Mouse (Mus musculus): ENCODE measurements around the gene Usf2. TPM values are rescaled to one million over a fixed set of nuclear protein-coding genes. Genes with fewer than 3 reads are reported as not detected.

The Usf2 gene
- total and polyA plus RNA-seq, 3 experiments = 42.0 to 103 (median 47.0) TPM

GRCm38 (mm10) chr7:30953459-30953858 lies 3.1 kb downstream of the Usf2 start:
- Histone ChIP-seq H3K4me2 (ENCODE audit: insufficient read depth, low read depth, poor library complexity, severe bottlenecking) (no peak overlapping the region), H3K27ac (ENCODE audit: insufficient read depth, low read depth) (peak overlapping the region; percentile 7; the same call in 1 of the 2 replicates), H3K27me3 (replicated peaks) (no peaks in the 10 kb centered on the region), H3K4me1 (ENCODE audit: control insufficient read depth in 1 of 2, insufficient read depth in 2 of 2) (peaks cover 20 to 46% of the 10 kb centered on the region in 2 experiments), H3K4me3 (replicated peaks in 1 of 3; ENCODE audit: low read depth in 2 of 3, low read length in 2 of 3, poor library complexity in 1 of 3) (no peak overlapping the region), H3K36me3 (replicated peaks in 1 of 2; ENCODE audit: control insufficient read depth in 1 of 2, insufficient read depth in 1 of 2, low read length in 1 of 2) (peaks cover 48 to 70% of the 10 kb centered on the region in 2 experiments), H3K9ac (ENCODE audit: insufficient read depth, low read depth) (no peak overlapping the region), H3K79me2 (replicated peaks; ENCODE audit: control insufficient read depth, extremely low read depth, insufficient read depth, poor library complexity, severe bottlenecking) (no peaks in the 10 kb centered on the region; the same call in 1 of the 2 replicates), H3K9me3 (replicated peaks; ENCODE audit: low read length) (no peaks in the 10 kb centered on the region)
- in situ Hi-C loops (cut with MboI; ENCODE audit: low pct_ligation_motif_present, low pct_unique_long_range_greater_than_20kb, low sequenced_read_pairs) (no loop called here), dilution Hi-C loops (cut with MboI; ENCODE audit: extremely low pct_ligation_motif_present, extremely low pct_unique_long_range_greater_than_20kb, low sequenced_read_pairs) (no loop called here)
- TF ChIP-seq MEF2A (IDR thresholded peaks at IDR 0.05; ENCODE audit: borderline replicate concordance, low read depth, low read length) (no peak), TBP (conservative IDR thresholded peaks at IDR 0.05; ENCODE audit: low read depth, low read length) (0 out of 2 replicates have a peak, but pooled peaks have one; percentile 17), HCFC1 (IDR thresholded peaks at IDR 0.05; ENCODE audit: low read depth, low read length) (no peak), JUND (conservative IDR thresholded peaks at IDR 0.05; ENCODE audit: low read depth, low read length) (no peak), CHD1 (IDR thresholded peaks at IDR 0.05; ENCODE audit: low read depth, low read length) (no peak), USF2 (conservative IDR thresholded peaks at IDR 0.05; ENCODE audit: low read depth, low read length) (no peak), USF1 (IDR thresholded peaks at IDR 0.05; ENCODE audit: low read depth, low read length) (no peak), ELF1 (IDR thresholded peaks at IDR 0.05; ENCODE audit: low read depth, low read length) (no peak), POLR2A (IDR thresholded peaks at IDR 0.05; ENCODE audit: low read depth, low read length) (no peak), MXI1 (IDR thresholded peaks at IDR 0.05; ENCODE audit: low read depth, low read length) (no peak), ZMIZ1 (IDR thresholded peaks at IDR 0.05; ENCODE audit: low read depth, low read length) (no peak), ZNF384 (IDR thresholded peaks at IDR 0.05; ENCODE audit: low read depth, low read length) (no peak), KAT2A (IDR thresholded peaks at IDR 0.05; ENCODE audit: insufficient replicate concordance, low read length) (no peak), MAFK (IDR thresholded peaks at IDR 0.05; ENCODE audit: insufficient replicate concordance, low read length) (no peak), EP300 (IDR thresholded peaks at IDR 0.05; ENCODE audit: low read length) (no peak), MAX (IDR thresholded peaks at IDR 0.05; ENCODE audit: low read length) (no peak), UBTF (IDR thresholded peaks at IDR 0.05; ENCODE audit: low read depth, low read length) (0 out of 2 replicates have a peak, but pooled peaks have one; percentile 39)
- peak; percentile 39 for DNase-seq (ENCODE audit: extremely low read depth)

GRCm38 (mm10) chr7:30952441-30953265 lies 4.0 kb downstream of the Usf2 start:
- Histone ChIP-seq H3K79me2 (replicated peaks; ENCODE audit: control insufficient read depth, extremely low read depth, insufficient read depth, poor library complexity, severe bottlenecking) (no peaks in the 10 kb centered on the region; the same call in 1 of the 2 replicates), H3K4me1 (ENCODE audit: control insufficient read depth in 1 of 2, insufficient read depth in 2 of 2) (peaks cover 15 to 38% of the 10 kb centered on the region in 2 experiments), H3K9ac (ENCODE audit: insufficient read depth, low read depth) (no peak overlapping the region), H3K36me3 (replicated peaks in 1 of 2; ENCODE audit: control insufficient read depth in 1 of 2, insufficient read depth in 1 of 2, low read length in 1 of 2) (peaks cover 52 to 67% of the 10 kb centered on the region in 2 experiments), H3K4me2 (ENCODE audit: insufficient read depth, low read depth, poor library complexity, severe bottlenecking) (no peak overlapping the region), H3K9me3 (replicated peaks; ENCODE audit: low read length) (no peaks in the 10 kb centered on the region), H3K4me3 (replicated peaks in 1 of 3; ENCODE audit: low read depth in 2 of 3, low read length in 2 of 3, poor library complexity in 1 of 3) (no peak overlapping the region), H3K27ac (ENCODE audit: insufficient read depth, low read depth) (no peak overlapping the region), H3K27me3 (replicated peaks) (no peaks in the 10 kb centered on the region)
- dilution Hi-C loops (cut with MboI; ENCODE audit: extremely low pct_ligation_motif_present, extremely low pct_unique_long_range_greater_than_20kb, low sequenced_read_pairs) (no loop called here), in situ Hi-C loops (cut with MboI; ENCODE audit: low pct_ligation_motif_present, low pct_unique_long_range_greater_than_20kb, low sequenced_read_pairs) (no loop called here)
- DNase-seq (ENCODE audit: extremely low read depth) = no peak
- TF ChIP-seq ETS1 (conservative IDR thresholded peaks at IDR 0.05; ENCODE audit: low read depth, low read length) (no peak), E2F4 (IDR thresholded peaks at IDR 0.05; ENCODE audit: insufficient replicate concordance, low read depth, low read length) (no peak), RCOR1 (conservative IDR thresholded peaks at IDR 0.05; ENCODE audit: low read depth, low read length) (no peak), TBP (conservative IDR thresholded peaks at IDR 0.05; ENCODE audit: low read depth, low read length) (no peak), ZNF384 (IDR thresholded peaks at IDR 0.05; ENCODE audit: low read depth, low read length) (no peak), CTCF (conservative IDR thresholded peaks at IDR 0.05 in 1 of 2, IDR thresholded peaks at IDR 0.05 in 1 of 2; ENCODE audit: low read depth in 2 of 2, low read length in 2 of 2) (no peak), SMC3 (IDR thresholded peaks at IDR 0.05; ENCODE audit: low read depth, low read length) (no peak), MAZ (IDR thresholded peaks at IDR 0.05; ENCODE audit: low read depth, low read length) (no peak), NRF1 (IDR thresholded peaks at IDR 0.05; ENCODE audit: low read depth, low read length) (no peak), KAT2A (IDR thresholded peaks at IDR 0.05; ENCODE audit: insufficient replicate concordance, low read length) (no peak), GABPA (IDR thresholded peaks at IDR 0.05; ENCODE audit: insufficient replicate concordance, low read depth, low read length) (no peak), NELFE (IDR thresholded peaks at IDR 0.05; ENCODE audit: low read depth, low read length) (no peak), POLR2A (IDR thresholded peaks at IDR 0.05; ENCODE audit: low read depth, low read length) (no peak), POLR2AphosphoS2 (IDR thresholded peaks at IDR 0.05; ENCODE audit: low read depth, low read length) (no peak), USF2 (conservative IDR thresholded peaks at IDR 0.05; ENCODE audit: low read depth, low read length) (no peak), IRF4 (IDR thresholded peaks at IDR 0.05; ENCODE audit: low read depth, low read length) (no peak)

Data from CH12.LX (cell line).